Mouse (Mus musculus) spleen, adult 2 months (tissue): Measurements from ENCODE around the gene Zbtb2.

Experiments used
- CTCF ChIP-seq: fragments of 200-500 bp; IDR thresholded peaks from 2 replicates; pipeline ENCODE4 v1.5.1; 2011; ENCODE audit warnings: mild to moderate bottlenecking, inconsistent platforms; ENCODE audit not compliant: insufficient read depth, insufficient read length, insufficient replicate concordance; ENCODE audit errors: extremely low read depth
- POLR2A ChIP-seq: fragments of 200-500 bp; IDR thresholded peaks from 2 replicates; pipeline ENCODE4 v1.6.1; 2011; ENCODE audit warnings: low read depth, low read length, inconsistent platforms

- TF ChIP-seq CTCF (no peak), POLR2A (peak; percentile 52; the same call in 1 of the 2 replicates)
Measured at GRCm38 (mm10) chr10:4334039-4334683, 53.7 kb downstream of the Zbtb2 start.
